Mouse (Mus musculus) neural tube, embryonic 10.5 days (tissue): ENCODE measurements around the gene Rusc2.

Experiments used
- DNase-seq: peaks from one replicate; pipeline ENCODE4 v3.0.0-alpha.2; 2017; ENCODE audit warnings: low spot score; ENCODE audit errors: extremely low spot score

Gene Rusc2

DNA sequence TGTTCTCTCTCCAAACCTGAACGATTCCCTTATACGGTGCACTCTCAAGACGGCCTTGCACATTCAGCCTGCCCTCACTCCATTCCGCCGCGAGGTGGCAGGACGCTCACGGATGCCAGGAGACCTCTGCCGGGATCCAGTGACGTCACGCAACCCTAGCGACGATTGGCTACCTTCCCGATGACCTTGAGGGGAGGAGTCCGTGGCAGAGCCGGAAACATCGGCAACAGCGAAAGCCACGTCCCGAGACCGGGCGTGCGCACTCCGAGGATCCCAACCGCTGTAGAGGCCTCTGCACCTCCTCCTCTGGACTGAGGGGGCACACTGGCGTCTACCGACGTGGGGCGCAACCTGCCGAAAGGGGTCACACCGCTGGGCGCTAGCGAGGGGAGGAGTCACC is 60.3 kb downstream of the Rusc2 start:
- DNase-seq: peak; percentile 99

DNA sequence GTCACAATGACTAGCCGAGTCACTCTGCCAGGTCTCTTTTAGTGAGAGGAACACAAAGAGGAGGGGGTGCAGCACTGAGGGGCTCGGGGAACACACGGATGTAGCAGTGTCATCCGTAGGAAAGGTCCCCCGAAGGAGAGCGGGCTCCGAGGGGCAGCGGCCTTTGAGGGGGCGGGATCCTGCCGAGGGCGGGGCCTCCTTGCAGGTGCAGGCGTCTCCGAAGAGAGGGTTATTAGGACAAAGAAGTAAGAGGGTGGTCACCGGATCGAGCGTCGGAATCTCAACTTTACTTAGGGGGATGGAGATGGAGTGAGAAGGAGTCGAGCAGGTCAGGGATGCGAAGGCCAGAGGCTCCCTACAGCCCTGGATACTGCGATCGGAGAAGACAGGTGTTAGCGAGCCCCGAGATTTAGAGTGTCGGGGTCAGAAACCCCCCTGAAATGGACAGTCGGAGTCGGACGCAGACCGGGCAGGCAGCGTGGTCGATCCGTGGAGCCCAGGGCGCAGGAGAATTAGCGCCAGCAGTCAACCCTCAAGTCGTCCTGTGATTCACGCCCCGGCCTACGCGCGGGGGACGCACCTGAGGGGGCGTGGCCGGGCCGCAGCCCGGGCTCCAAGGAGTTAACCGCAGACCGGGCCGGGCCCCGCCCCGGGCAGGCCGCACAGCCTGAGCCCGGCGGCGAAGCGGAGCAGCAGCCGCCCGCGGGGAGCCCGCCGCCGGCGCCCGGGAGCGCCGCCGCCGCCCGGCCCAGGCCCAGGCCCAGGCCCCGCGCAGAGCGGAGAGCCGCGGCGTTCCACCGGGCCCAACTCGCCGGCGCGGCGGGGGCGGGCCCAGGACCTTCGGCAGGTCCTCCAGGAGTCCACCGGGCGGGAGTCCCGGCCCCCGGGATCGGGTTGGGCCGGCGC is 60.9 kb downstream of the Rusc2 start:
- DNase-seq: peak; percentile 71

DNA sequence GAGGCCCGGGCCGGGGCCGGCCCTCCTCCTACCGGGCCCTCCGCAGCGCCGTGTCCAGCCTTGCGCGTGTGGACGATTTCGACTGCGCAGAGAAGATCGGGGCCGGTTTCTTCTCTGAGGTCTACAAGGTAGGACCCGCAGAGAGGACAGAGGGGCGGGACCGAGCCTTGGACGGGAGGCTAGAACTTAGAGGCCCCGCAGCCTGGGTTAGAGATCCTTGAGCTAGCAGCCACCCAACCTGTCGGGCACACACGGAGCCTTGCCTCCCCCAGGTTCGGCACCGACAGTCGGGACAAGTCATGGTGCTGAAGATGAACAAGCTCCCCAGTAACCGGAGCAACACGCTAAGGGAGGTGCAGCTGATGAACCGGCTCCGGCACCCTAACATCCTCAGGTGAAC is 61.7 kb downstream of the Rusc2 start:
- DNase-seq: peak; percentile 57

DNA sequence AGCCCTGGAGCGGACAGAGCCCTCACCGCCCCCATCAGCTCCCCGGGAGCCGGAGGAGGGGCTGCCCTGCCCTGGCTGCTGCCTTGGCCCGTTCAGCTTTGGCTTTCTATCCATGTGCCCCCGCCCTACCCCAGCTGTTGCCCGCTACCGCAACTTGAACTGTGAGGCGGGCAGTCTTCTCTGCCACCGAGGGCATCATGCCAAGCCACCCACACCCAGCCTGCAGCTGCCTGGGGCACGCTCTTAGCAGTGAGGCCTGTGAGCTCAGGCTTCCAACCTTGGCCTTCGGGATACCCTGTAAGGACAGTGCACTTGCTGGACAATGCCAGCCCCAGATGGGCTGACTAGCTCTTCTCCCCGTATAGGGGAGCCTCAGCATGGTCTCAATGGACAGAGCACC is 65.5 kb downstream of the Rusc2 start:
- DNase-seq: no peak

DNA sequence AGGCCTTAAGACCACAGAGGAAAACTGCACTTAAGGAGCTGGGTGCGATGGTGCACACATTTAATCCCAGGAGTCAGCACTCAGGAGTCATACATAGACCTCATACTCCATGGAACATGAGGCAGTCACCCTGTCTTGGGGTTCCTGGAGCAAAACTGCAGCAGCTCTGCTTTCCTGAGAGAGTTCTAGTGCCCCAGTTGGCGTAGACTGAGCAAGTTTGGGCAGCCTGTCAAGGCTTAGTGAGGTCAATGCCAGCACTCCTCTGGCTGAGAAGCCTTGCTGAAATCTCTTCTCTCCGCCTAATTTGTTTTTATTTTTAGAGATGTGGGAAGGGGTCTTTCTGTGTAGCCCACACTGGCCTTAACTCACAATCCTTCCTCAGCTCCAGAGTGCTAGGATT is 66.8 kb downstream of the Rusc2 start:
- DNase-seq: no peak

DNA sequence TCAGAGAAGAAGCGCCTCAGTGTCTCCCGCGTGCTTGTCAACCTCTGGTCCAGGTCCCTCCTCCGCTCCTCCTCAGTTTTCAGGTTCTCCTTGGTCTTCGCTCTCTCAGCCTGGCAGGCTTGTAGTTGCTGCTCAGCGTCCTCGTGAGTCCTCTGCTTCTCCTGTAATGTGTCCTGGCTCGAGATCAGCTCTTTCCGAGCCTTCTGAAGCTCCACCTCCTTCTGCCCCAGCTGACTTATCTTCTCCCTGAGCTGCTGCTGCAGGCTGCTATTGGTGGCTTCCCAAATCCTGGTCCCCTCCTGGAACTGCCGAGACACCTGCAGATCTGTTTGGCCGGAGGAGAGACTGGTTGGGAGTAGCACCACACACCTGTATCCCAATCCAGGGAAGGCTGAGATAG is 70.5 kb downstream of the Rusc2 start:
- no peak for DNase-seq

DNA sequence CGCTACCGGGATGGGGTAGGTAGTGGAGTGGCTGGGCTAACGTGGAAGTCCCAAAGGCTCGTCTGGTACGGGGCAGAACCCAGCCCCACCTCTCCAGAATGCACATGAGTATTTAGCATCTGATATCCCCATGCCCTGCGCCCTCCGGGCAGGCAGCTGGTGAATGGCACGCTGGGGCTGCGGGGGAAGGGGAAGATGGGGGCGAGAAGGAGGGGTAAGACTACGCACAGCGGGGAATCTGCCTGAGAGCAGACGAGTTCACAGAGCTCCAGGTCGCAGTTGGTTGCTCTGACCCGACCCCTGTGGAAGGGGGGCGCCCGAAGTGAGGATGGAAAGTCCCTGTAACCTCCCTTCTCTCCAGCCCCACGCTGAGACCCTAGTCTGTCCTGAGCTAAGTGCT is 71.6 kb downstream of the Rusc2 start:
- DNase-seq: peak; percentile 40

DNA sequence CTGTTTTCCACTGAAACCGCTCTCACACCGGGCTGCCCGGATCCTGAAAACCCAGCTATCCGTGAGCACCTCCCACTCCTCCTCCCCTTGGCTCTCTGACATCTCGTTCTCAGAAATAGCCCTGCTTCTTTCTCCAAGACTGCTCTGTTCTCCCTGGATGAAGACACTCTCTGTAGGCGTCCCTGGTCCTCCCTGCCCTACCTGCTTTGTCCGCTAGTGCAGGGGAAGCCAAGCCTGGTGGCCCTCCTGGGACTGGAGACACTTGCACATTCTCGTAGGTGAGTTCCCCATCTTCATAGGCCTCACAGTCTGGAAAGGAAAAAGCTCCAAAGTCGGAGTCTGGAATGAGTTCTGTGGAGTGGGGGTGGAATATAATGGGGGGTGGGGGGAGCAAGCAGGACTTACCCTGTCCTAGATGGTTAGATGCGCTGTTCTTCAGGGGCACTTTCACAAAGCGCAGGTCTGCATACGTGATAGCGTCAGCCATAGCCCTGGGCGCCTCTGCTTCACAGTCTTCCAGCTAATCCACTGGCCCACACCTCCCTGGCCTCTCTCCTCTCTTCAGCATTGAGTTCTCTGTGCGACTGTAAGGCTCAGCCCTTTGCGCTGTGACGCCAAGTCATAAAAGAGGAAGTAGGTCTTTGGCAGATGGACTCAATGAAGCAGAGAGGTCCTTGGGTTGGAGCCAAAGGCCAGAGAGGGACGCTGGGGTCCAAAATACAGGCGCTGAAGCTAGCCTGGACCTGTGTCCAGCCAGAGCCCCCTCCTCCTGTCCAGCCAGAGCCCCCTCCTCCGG is 72.5 kb downstream of the Rusc2 start, which contains the start of gene Cd72:
Gene Cd72 (minus strand): TSS at position 588 of the 796 bp plus-strand sequence.
- DNase-seq: peak; percentile 21

DNA sequence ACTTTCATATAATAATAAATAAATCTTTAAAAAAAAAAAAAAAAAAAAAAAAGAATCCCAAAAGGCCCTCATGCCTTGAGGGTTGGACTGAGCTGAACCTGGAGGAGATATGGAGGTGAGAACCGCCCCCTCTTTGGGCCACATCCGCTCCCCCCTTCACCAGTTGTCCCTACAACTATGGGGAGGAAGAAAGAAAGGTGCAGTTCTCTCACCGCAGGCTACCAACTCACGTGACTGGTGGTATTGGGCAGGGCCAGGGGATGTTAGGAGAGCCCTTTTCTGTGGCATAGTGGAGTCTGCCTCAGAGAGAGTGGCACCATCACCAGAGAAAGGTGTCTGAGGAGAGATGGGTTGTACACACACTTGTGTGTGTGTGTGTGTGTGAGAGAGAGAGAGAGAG is 74.7 kb downstream of the Rusc2 start:
- no peak for DNase-seq

DNA sequence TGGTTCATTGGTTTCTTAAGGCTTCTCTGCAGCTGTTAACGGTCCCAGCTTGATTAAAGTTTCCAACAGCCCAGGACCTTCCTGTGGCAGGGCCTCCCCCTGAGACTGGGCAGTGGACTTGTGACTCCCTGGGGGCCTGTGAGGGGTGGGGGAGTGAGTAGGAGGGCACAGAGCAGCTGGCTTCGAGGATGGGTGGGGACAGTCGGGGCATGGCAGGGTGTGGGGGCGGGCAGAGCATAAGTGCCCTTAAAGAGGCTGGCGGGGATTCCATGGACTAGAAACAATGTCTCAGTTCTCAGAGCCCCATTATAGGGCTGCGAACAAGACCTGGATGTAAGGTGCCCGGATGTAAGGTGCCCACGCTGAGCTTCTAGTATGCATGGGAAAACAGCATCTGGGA is 75.3 kb downstream of the Rusc2 start:
- no peak for DNase-seq

DNA sequence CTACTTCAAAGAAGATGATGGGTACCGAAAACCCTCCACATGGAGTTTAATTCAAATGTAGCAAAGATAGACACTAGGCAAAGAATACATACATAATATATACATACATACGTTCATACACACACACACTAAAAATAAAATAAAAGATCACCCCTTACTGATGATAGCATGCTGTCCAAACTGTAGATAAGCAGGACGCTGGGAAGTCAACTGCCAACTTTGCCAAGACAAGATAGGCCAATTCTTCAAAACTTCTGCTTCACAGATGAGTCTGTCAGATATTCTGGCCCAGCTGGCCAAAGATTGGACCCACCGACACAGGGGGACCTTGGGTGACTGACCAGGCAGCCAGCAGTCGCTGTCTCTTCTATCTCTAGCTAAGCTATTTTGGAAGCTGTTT is 81.3 kb downstream of the Rusc2 start:
- DNase-seq: no peak

DNA sequence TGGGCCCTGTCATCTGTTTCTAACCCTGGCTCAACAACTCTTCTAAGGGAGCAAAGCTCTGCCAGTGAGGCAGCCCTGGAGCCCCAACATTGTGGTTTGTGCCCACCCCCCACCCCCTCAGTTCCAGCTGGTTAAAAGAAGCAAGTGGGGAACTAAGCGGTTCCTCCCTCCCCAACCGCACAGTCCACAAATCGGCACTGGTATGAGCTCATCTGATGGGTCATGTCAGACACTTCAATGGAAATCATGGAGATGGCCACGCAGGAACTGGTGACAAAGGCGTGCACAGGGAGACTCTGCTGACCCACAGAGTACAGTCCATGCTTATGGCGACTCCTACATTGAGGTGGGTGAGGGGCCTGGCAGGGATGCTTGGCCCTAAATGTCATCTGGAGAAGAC is 84.2 kb downstream of the Rusc2 start:
- DNase-seq: no peak

DNA sequence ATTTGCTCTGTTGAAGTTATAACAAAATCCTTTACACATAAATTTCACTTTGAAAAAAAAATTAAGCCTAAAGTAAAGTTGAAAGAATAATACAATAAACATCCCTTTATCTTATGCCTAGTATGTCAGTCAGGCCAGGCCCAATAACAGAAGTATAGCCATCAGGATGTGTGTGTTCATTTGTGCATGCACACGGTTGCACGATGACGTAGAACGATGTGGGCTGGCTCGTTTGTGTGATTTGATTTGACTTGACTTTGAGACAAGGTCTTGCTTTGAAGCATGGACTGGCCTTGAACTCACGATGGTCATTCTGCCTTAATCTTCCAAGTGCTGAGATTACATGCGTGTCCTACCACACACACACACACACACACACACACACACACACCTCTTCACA is 85.1 kb downstream of the Rusc2 start:
- no peak for DNase-seq

DNA sequence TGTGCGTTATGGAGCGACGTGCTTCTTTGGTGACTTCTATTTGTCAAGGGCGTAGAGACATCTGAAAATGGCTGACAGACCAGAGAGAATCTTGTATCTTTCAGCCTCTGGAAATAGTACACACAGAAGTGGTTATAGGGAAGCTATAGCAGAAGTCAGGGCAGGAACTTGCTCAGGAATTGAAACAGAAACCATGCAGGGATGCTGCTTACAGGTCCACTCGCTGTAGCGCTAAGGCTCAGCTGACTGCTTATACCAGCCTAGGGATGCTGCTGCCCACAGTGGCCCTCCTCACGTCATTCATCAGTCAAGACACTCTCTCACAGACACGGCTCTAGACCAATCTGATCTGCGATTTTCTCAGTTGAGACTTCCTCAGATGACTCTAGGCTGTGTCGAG is 88.5 kb downstream of the Rusc2 start:
- no peak for DNase-seq

DNA sequence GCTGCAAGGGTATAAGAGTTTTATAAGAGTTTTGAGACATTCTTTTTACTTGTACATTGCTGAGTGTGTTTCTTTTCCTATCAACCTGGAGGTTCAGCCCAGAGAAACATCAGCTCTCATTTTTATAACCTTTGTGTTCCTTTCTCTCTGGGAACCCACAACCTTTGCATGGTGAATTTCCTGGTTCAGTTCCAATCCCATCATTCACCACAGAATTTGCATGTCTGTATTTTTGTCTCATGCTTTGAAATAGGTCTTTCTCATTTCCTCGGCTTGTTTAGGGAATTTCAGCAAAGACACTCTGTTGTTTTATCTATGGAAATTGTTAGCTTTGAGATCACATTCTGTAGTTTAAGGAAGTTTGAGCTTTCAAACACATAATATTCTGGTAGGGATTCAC is 91.9 kb downstream of the Rusc2 start:
- DNase-seq: no peak

DNA sequence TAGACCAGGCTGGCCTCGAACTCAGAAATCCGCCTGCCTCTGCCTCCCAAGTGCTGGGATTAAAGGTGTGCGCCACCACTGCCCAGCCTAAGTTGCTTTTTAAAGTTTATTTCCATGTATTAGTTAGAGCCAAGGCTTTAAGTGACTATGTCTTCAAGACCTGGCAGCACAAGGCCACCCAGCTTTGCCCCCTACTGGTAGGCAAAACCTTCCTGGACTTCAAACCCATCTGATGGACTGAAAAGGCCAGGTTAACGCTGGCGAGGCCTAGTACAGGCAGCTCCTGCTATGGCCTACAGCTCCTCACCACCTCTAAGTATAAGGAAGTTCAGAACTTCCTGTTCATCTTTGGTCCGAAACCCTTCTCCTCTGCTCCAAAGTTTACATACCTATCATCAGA is 94.8 kb downstream of the Rusc2 start:
- DNase-seq: no peak
